8 mouse cellular contexts compared by ENCODE assay signal in the genomic region with DNA sequence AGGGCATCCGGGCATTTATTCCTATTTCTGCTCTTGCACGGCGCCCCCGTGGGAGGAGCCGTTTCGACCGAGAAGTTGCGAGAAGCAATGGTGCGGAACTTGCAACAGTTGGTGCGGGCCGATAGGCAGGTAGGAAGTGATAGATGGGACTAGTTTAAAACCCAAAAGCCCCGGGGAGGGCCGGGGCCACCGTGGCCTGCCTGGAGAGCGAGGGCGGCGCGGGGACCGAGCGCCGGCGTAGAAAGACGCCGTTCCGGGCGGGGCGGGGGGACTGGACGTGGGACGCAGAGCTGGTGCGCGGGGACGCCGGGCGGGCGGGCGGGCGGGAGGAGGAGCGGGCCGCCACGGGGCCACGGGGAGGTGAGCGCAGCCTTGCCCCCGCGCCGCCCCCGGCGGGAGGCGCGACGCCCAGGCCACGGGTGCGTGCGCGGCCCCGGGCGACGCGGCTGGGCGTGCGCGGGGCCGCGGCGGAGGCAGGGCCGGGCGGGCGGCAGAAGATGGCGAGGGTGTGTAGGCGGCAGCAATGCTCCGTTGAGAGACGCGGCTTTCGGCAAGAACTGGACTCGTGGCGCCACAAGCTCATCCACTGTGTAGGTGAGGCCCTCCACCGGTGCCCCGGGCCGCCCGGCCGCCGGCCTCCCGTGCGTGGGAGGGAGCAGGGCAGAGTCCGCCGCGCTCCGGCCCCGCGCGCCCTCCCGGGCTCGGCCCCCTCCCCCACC. TPM values are rescaled to one million over a fixed set of nuclear protein-coding genes. Genes with fewer than 3 reads are reported as not detected.
DNase-seq lines count a peak whose midpoint lies in the region; ATAC-seq and TF ChIP-seq lines count a peak whose summit lies in the region.

A gene (plus strand): TSS at position 448 of the 719 bp plus-strand sequence.

- H3K9me3 ChIP-seq in embryonic facial prominence, embryonic 15.5 days (replicated peaks): no peaks in the 10 kb centered on the region
- no peaks in the 10 kb centered on the region for H3K9me3 ChIP-seq in heart, embryonic 10.5 days
- no peaks in the 10 kb centered on the region for H3K9me3 ChIP-seq in kidney, embryonic 15.5 days (replicated peaks)

- no peaks in the 10 kb centered on the region for H3K36me3 ChIP-seq in embryonic facial prominence, embryonic 15.5 days
- no peaks in the 10 kb centered on the region for H3K36me3 ChIP-seq in heart, embryonic 10.5 days
- no peaks in the 10 kb centered on the region for H3K36me3 ChIP-seq in kidney, embryonic 15.5 days

- H3K4me3 ChIP-seq in bone marrow macrophage, adult 2 months (ENCODE audit: insufficient read depth, low read length): peak within 1 kb of the TSS; percentile 99
- peak within 1 kb of the TSS; percentile 91 for H3K4me3 ChIP-seq in embryonic facial prominence, embryonic 15.5 days (replicated peaks)
- peak within 1 kb of the TSS; percentile 97 for H3K4me3 ChIP-seq in heart, embryonic 10.5 days
- H3K4me3 ChIP-seq in kidney, embryonic 15.5 days (replicated peaks): peak within 1 kb of the TSS; percentile 97

- ATAC-seq in embryonic facial prominence, embryonic 15.5 days (ENCODE audit: insufficient number of reproducible peaks, low FRiP score, low TSS enrichment, low read depth): peak; percentile 94
- peak; percentile 94 for ATAC-seq in kidney, embryonic 15.5 days (replicated peaks; ENCODE audit: low FRiP score)
- ATAC-seq in monocyte, adult 5-6 weeks (replicated peaks; ENCODE audit: insufficient number of reproducible peaks, low FRiP score, low TSS enrichment, poor library complexity, severe bottlenecking): peak; percentile 56

- H3K9ac ChIP-seq in embryonic facial prominence, embryonic 15.5 days: peak within 1 kb of the TSS; percentile 74
- peak within 1 kb of the TSS; percentile 83 for H3K9ac ChIP-seq in kidney, embryonic 15.5 days

- peak; percentile 84 to 87 for DNase-seq in B cell, adult 2 months
- peak; percentile 91 for DNase-seq in heart, embryonic 10.5 days (ENCODE audit: low spot score)
- peak; percentile 90 for DNase-seq in liver
- DNase-seq in spleen, postnatal 36 days (ENCODE audit: low spot score in 2 of 2): peak; percentile 83 to 86

- H3K4me2 ChIP-seq in embryonic facial prominence, embryonic 15.5 days (replicated peaks): peak within 1 kb of the TSS; percentile 81
- H3K4me2 ChIP-seq in kidney, embryonic 15.5 days: peak within 1 kb of the TSS; percentile 86

- no peak for TF ChIP-seq CTCF in bone marrow macrophage, adult 2 months (IDR thresholded peaks at IDR 0.05; ENCODE audit: low read depth, low read length)

- peaks cover 6% of the 10 kb centered on the region for H3K4me1 ChIP-seq in bone marrow macrophage, adult 2 months (ENCODE audit: control insufficient read depth, insufficient read depth, low read length)
- peaks cover 10% of the 10 kb centered on the region; the same call in 1 of the 2 replicates for H3K4me1 ChIP-seq in embryonic facial prominence, embryonic 15.5 days
- peaks cover 10% of the 10 kb centered on the region; the same call in 1 of the 2 replicates for H3K4me1 ChIP-seq in heart, embryonic 10.5 days
- H3K4me1 ChIP-seq in kidney, embryonic 15.5 days: peaks cover 25% of the 10 kb centered on the region

- peak within 1 kb of the TSS; percentile 97 for H3K27ac ChIP-seq in bone marrow macrophage, adult 2 months (ENCODE audit: insufficient read depth, low read depth, low read length)
- peak within 1 kb of the TSS; percentile 99 for H3K27ac ChIP-seq in embryonic facial prominence, embryonic 15.5 days (replicated peaks)
- H3K27ac ChIP-seq in heart, embryonic 10.5 days: peak within 1 kb of the TSS; percentile 98
- peak within 1 kb of the TSS; percentile 100 for H3K27ac ChIP-seq in kidney, embryonic 15.5 days

- no peaks in the 10 kb centered on the region for H3K27me3 ChIP-seq in embryonic facial prominence, embryonic 15.5 days
- no peaks in the 10 kb centered on the region for H3K27me3 ChIP-seq in heart, embryonic 10.5 days (ENCODE audit: insufficient read depth, poor library complexity, severe bottlenecking)
- no peaks in the 10 kb centered on the region; the same call in 1 of the 2 replicates for H3K27me3 ChIP-seq in kidney, embryonic 15.5 days

- TF ChIP-seq POLR2A in bone marrow macrophage, adult 2 months (IDR thresholded peaks at IDR 0.05; ENCODE audit: borderline replicate concordance, low read depth, low read length): no peak; the same call in 1 of the 2 replicates

- under 1% methylated on average over 58 of the region's 92 CpGs for WGBS in embryonic facial prominence, embryonic 15.5 days
- WGBS in heart, embryonic 10.5 days: 2% methylated on average over 85 of the region's 92 CpGs
- WGBS in kidney, embryonic 15.5 days: under 1% methylated on average over 65 of the region's 92 CpGs

RNA-seq across cellular contexts. Expression of the gene that starts here (rescaled TPM):
- 8.9 and 9.3 TPM in 2 replicates for polyA plus RNA-seq in bone marrow macrophage, adult 2 months (2012; ENCODE audit: insufficient read depth, insufficient read length, missing spikeins)
- 9.6 and 10.0 TPM in 2 replicates for polyA plus RNA-seq in embryonic facial prominence, embryonic 15.5 days (2015; fragmentation: Nextera tagmentation; extraction: Ambion mirVana)
- polyA plus RNA-seq in heart, embryonic 10.5 days (2016; fragmentation: Nextera tagmentation; extraction: Ambion mirVana): 12.4 and 12.5 TPM in 2 replicates
- polyA plus RNA-seq in kidney, embryonic 15.5 days (2015; fragmentation: Nextera tagmentation; extraction: Ambion mirVana): 16.3 and 17.0 TPM in 2 replicates
- 22.1 to 49.2 TPM (median 38.4 TPM) in 3 replicates for total RNA-seq in monocyte, adult 5-6 weeks (2017)

Comparison
In these comparisons a context has a peak if more than half of its experiments do, and no peak if none do; other contexts are left out.
1. Peak in every context shown above with its lines: DNase-seq, ATAC-seq, H3K4me3 ChIP-seq and H3K27ac ChIP-seq.